Mouse (Mus musculus): Measurements from ENCODE around the gene Mdc1. TPM values are rescaled to one million over a fixed set of nuclear protein-coding genes. Genes with fewer than 3 reads are reported as not detected.

The Mdc1 gene
- 7.9 and 9.7 TPM in 2 replicates for polyA plus RNA-seq (2015; fragmentation: Nextera tagmentation; extraction: Ambion mirVana)

DNA sequence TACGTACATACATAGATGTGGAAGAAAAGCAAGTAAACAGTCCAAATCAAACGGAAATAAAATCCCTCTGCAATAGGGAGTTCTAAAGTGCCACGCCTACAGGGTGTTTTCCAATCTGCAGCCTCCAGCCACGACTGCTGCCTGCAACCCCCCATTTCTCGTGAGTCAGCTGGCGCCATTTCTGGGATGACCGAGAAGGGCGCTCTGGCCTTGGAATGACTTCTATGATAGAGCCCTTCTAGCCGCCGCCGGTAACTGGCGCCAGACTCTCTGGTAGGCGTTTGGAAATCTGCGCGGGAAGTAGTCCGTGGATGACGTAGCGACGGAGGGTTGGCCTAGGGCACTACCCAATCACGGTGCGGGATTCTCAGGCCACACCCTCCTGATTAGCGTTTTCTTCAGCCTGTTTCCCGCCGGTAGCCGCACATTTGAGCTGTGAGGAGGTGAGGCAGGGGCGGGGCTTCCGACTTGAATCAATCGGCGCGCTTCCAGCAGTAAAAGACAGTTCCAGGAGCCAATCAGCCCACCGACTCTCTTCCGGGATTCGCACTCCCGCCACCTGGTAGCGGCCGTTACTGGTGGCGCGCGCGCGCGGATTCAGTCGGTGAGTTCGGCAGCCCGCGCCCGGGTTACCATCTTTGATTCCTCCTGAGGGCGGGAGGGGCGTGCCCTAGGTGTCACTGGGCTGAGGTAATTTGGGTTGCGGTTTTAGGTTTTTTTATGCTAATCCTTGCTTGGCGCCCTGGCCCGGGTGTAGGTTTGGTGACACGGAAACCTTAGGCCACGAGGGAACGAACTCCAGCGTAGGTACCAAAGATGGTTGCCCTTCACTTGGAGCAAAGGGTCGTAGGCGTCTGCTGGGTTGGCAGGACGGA lies at the start of gene Mdc1:
Mdc1 (plus strand) TSS at position 440 of the 875 bp plus-strand sequence.
- Histone ChIP-seq H3K4me2 (peak within 1 kb of the TSS; percentile 71), H3K9me3 (replicated peaks) (no peaks in the 10 kb centered on the region), H3K27ac (replicated peaks) (peak within 1 kb of the TSS; percentile 85), H3K9ac (replicated peaks) (peak within 1 kb of the TSS; percentile 66), H3K36me3 (peaks cover 15% of the 10 kb centered on the region), H3K27me3 (replicated peaks) (no peaks in the 10 kb centered on the region), H3K4me3 (replicated peaks) (peak within 1 kb of the TSS; percentile 68), H3K4me1 (peaks cover 19% of the 10 kb centered on the region)
- under 1% methylated on average over 59 of the region's 59 CpGs for WGBS
- peak; percentile 92 for ATAC-seq (ENCODE audit: low FRiP score)

GRCm38 (mm10) chr17:35792837-35793236 lies 48.5 kb upstream of the Mdc1 start:
- H3K4me2 ChIP-seq: no peak overlapping the region
- H3K4me3 ChIP-seq (replicated peaks): no peak overlapping the region
- no peaks in the 10 kb centered on the region for H3K9me3 ChIP-seq (replicated peaks)
- no peaks in the 10 kb centered on the region for H3K36me3 ChIP-seq
- no peak for ATAC-seq (ENCODE audit: low FRiP score)
- H3K27ac ChIP-seq (replicated peaks): no peak overlapping the region
- H3K9ac ChIP-seq (replicated peaks): no peak overlapping the region
- WGBS: 91% methylated on average over 2 of the region's 2 CpGs
- no peaks in the 10 kb centered on the region for H3K4me1 ChIP-seq
- H3K27me3 ChIP-seq (replicated peaks): no peaks in the 10 kb centered on the region

GRCm38 (mm10) chr17:35795099-35795498 lies 46.2 kb upstream of the Mdc1 start:
- Histone ChIP-seq H3K9me3 (replicated peaks) (no peaks in the 10 kb centered on the region), H3K9ac (replicated peaks) (no peak overlapping the region), H3K4me2 (no peak overlapping the region), H3K4me1 (no peaks in the 10 kb centered on the region), H3K27ac (replicated peaks) (no peak overlapping the region), H3K4me3 (replicated peaks) (no peak overlapping the region), H3K27me3 (replicated peaks) (no peaks in the 10 kb centered on the region), H3K36me3 (no peaks in the 10 kb centered on the region)
- 52% methylated on average over 2 of the region's 2 CpGs for WGBS
- no peak for ATAC-seq (ENCODE audit: low FRiP score)

DNA sequence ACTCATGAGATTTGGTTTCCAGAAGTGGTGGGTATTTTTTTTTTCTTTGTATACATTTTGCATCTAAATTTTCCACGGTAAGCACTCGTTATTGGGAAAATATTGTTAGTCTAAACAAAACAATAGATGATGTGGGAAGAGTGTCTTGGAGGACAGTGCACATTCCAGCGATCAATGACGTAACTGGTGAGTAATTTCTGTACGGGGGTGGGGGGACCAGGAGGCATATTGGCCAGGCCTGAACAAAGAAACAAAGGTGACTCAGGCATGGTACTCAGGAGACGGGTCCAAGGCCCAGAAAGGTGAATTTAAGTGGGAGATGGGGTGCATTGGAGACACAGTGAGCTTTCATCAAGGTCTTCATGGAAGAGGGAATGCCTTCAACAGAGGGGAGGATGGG lies 45.7 kb upstream of the Mdc1 start:
- Histone ChIP-seq H3K4me2 (no peak overlapping the region), H3K9me3 (replicated peaks) (no peaks in the 10 kb centered on the region), H3K27me3 (replicated peaks) (no peaks in the 10 kb centered on the region), H3K9ac (replicated peaks) (no peak overlapping the region), H3K4me1 (no peaks in the 10 kb centered on the region), H3K4me3 (replicated peaks) (no peak overlapping the region), H3K27ac (replicated peaks) (no peak overlapping the region), H3K36me3 (no peaks in the 10 kb centered on the region)
- 87% methylated on average over 6 of the region's 6 CpGs for WGBS
- ATAC-seq (ENCODE audit: low FRiP score): no peak

DNA sequence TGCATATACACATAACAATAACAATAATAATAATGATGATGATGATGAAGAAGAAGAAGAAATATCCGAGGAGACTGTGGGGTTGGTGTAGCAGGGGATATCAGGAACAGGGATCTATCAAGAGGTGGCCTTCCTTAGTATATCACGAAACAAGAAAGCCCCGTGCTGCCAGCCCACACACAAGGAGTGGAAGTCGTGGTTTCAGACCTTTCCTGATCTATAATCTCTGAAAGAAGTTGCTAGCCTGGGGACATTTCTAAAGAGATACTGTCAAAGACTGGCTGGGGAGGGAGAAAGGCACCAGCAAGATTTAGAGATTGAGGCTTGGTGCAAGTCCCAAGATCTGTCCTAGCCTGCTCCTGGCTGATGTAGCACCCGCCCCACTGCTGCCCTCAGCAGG lies 44.5 kb upstream of the Mdc1 start:
- no peak overlapping the region for H3K9ac ChIP-seq (replicated peaks)
- 71% methylated on average over 5 of the region's 5 CpGs for WGBS
- no peak for ATAC-seq (ENCODE audit: low FRiP score)

GRCm38 (mm10) chr17:35800905-35801304 lies 40.4 kb upstream of the Mdc1 start:
- Histone ChIP-seq H3K27ac (replicated peaks) (no peak overlapping the region), H3K4me2 (no peak overlapping the region), H3K9ac (replicated peaks) (no peak overlapping the region), H3K27me3 (replicated peaks) (no peaks in the 10 kb centered on the region), H3K4me1 (no peaks in the 10 kb centered on the region), H3K9me3 (replicated peaks) (no peaks in the 10 kb centered on the region), H3K4me3 (replicated peaks) (no peak overlapping the region), H3K36me3 (no peaks in the 10 kb centered on the region)
- no peak for ATAC-seq (ENCODE audit: low FRiP score)
- 77% methylated on average over 2 of the region's 2 CpGs for WGBS

More for the DNA sequence above, 44.5 kb upstream of the Mdc1 start:
- H3K4me2 ChIP-seq: no peak overlapping the region
- H3K27ac ChIP-seq (replicated peaks): no peak overlapping the region
- no peaks in the 10 kb centered on the region for H3K9me3 ChIP-seq (replicated peaks)
- no peak overlapping the region for H3K4me3 ChIP-seq (replicated peaks)
- no peaks in the 10 kb centered on the region for H3K27me3 ChIP-seq (replicated peaks)
- no peaks in the 10 kb centered on the region for H3K4me1 ChIP-seq
- no peaks in the 10 kb centered on the region for H3K36me3 ChIP-seq

- WGBS: 59% methylated on average over 6 of the region's 6 CpGs
Measured at GRCm38 (mm10) chr17:35803020-35803419, 38.3 kb upstream of the Mdc1 start.

DNA sequence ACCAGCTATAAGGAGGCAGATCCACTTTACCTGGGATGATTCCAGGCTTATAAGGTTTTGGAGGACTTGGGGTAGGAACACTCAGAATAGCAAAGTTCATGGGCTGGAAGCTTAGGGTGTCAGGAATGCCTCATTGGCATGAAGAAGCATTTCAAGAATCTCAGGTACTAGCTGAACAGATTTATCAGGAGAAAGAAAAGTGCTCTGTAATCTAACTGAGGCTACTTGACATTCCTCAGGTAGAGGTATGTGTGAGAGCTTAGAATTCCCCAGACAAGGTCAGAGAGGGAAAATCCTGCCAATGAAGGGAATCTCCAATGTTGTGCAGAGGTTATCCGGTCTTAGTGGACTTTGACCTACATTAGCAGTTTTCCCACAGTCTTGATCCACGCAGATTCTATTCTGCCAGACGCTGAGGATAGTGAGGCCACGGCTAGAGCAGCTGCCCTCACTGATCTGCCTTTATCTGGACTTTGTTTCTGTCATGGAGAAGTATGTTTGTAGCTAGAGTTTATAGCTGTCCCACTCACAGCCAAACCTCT lies 37.4 kb upstream of the Mdc1 start:
- H3K4me3 ChIP-seq (replicated peaks): no peak overlapping the region
- no peaks in the 10 kb centered on the region for H3K36me3 ChIP-seq
- 91% methylated on average over 4 of the region's 4 CpGs for WGBS
- H3K9ac ChIP-seq (replicated peaks): no peak overlapping the region
- H3K27me3 ChIP-seq (replicated peaks): no peaks in the 10 kb centered on the region
- ATAC-seq (ENCODE audit: low FRiP score): no peak
- no peaks in the 10 kb centered on the region for H3K9me3 ChIP-seq (replicated peaks)
- no peaks in the 10 kb centered on the region for H3K4me1 ChIP-seq
- H3K4me2 ChIP-seq: no peak overlapping the region
- H3K27ac ChIP-seq (replicated peaks): no peak overlapping the region

More at GRCm38 (mm10) chr17:35803020-35803419, 38.3 kb upstream of the Mdc1 start:
- no peak overlapping the region for H3K4me3 ChIP-seq (replicated peaks)
- H3K27ac ChIP-seq (replicated peaks): no peak overlapping the region
- no peaks in the 10 kb centered on the region for H3K4me1 ChIP-seq
- H3K9ac ChIP-seq (replicated peaks): no peak overlapping the region
- no peak for ATAC-seq (ENCODE audit: low FRiP score)
- no peaks in the 10 kb centered on the region for H3K36me3 ChIP-seq
- H3K27me3 ChIP-seq (replicated peaks): no peaks in the 10 kb centered on the region
- H3K9me3 ChIP-seq (replicated peaks): no peaks in the 10 kb centered on the region
- H3K4me2 ChIP-seq: no peak overlapping the region

DNA sequence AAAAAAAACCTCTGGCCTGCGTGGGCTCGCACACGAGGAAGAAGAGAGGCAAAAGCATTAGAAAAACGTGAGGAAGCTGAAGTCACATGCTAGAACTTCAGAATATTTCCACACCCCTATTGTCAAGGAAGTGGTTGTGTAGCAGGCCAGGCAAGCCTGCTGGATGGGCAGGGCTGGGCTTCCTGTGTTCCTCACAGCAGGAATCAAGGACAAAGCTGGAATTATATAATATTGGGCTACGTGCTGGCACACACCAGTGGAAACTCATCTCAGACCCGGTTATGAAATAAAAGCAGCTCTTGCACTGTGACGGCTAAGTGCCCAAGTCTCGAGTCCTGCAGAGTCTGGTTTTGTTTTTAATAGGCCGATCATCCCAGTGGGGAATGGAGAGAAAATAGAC lies 33.2 kb upstream of the Mdc1 start:
- Histone ChIP-seq H3K9me3 (replicated peaks) (no peaks in the 10 kb centered on the region), H3K27ac (replicated peaks) (no peak overlapping the region)

DNA sequence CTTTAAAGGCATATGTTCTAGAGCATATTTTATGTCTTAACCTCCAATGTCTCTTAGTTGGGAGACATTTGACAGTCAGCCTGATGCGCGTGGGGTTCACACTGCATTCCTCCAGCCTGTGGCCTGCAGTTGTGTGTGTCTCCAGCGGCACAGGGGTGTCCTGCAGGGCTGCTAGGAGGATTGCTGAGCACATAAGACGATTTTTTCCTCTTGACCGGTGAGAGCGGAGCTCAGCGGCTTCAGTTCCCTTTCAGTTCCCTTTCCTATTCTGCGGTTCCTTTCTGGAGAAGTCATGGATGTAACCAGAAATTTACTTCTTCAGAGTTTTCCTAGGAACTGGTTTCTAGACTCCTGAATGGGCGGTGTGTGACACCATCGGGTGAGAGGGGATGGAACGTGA lies 31.9 kb upstream of the Mdc1 start:
- Histone ChIP-seq H3K36me3 (no peaks in the 10 kb centered on the region), H3K27ac (replicated peaks) (no peak overlapping the region), H3K4me2 (no peak overlapping the region), H3K9ac (replicated peaks) (no peak overlapping the region), H3K9me3 (replicated peaks) (no peaks in the 10 kb centered on the region), H3K4me3 (replicated peaks) (no peak overlapping the region), H3K4me1 (no peaks in the 10 kb centered on the region; the same call in 1 of the 2 replicates), H3K27me3 (replicated peaks) (no peaks in the 10 kb centered on the region)
- ATAC-seq (ENCODE audit: low FRiP score): no peak
- 84% methylated on average over 11 of the region's 11 CpGs for WGBS

More for the DNA sequence above, 33.2 kb upstream of the Mdc1 start:
- Histone ChIP-seq H3K9ac (replicated peaks) (no peak overlapping the region), H3K4me1 (no peaks in the 10 kb centered on the region), H3K27me3 (replicated peaks) (no peaks in the 10 kb centered on the region), H3K4me3 (replicated peaks) (no peak overlapping the region), H3K36me3 (no peaks in the 10 kb centered on the region), H3K4me2 (no peak overlapping the region)
- 76% methylated on average over 9 of the region's 9 CpGs for WGBS
- no peak for ATAC-seq (ENCODE audit: low FRiP score)

- Histone ChIP-seq H3K4me3 (replicated peaks) (no peak overlapping the region), H3K36me3 (no peaks in the 10 kb centered on the region)
- 84% methylated on average over 5 of the region's 5 CpGs for WGBS
Measured at GRCm38 (mm10) chr17:35810900-35811648, 30.2 kb upstream of the Mdc1 start.

More at GRCm38 (mm10) chr17:35810900-35811648, 30.2 kb upstream of the Mdc1 start:
- H3K27me3 ChIP-seq (replicated peaks): no peaks in the 10 kb centered on the region
- H3K4me1 ChIP-seq: no peaks in the 10 kb centered on the region; the same call in 1 of the 2 replicates
- H3K27ac ChIP-seq (replicated peaks): no peak overlapping the region
- no peak overlapping the region for H3K4me2 ChIP-seq
- no peak overlapping the region for H3K9ac ChIP-seq (replicated peaks)
- no peak for ATAC-seq (ENCODE audit: low FRiP score)
- H3K9me3 ChIP-seq (replicated peaks): no peaks in the 10 kb centered on the region
